Mouse (Mus musculus) spleen, adult 2 months (tissue): Measurements from ENCODE around the gene Hrh2. TPM values are rescaled to one million over a fixed set of nuclear protein-coding genes. Genes with fewer than 3 reads are reported as not detected.

Experiments used
- DNase-seq, 2 experiments: peaks; one replicate each; pipeline versions ENCODE4 v3.0.0 to v3.0.0-alpha.2; 2012 to 2021; ENCODE audit warnings: low spot score in 2 of 2, low read depth in 1 of 2
- H3K27ac ChIP-seq: fragments of 200-500 bp; 2 replicates; pipeline ENCODE4 v1.5.1; 2012; ENCODE audit warnings: low read length, inconsistent platforms; ENCODE audit not compliant: insufficient read depth
- H3K27me3 ChIP-seq: fragments of 200-500 bp; 2 replicates; pipeline ENCODE4 v1.6.1; 2012; ENCODE audit warnings: mild to moderate bottlenecking, moderate library complexity, low read length, inconsistent platforms; ENCODE audit not compliant: control insufficient read depth, insufficient read depth
- H3K36me3 ChIP-seq: fragments of 200-500 bp; 2 replicates; pipeline ENCODE4 v1.6.1; 2012; ENCODE audit warnings: mild to moderate bottlenecking, low read length, inconsistent platforms; ENCODE audit not compliant: control insufficient read depth, insufficient read depth
- H3K4me1 ChIP-seq: fragments of 200-500 bp; 2 replicates; pipeline ENCODE4 v1.6.1; 2011; ENCODE audit warnings: inconsistent platforms; ENCODE audit not compliant: control insufficient read depth, insufficient read depth, insufficient read length
- H3K4me3 ChIP-seq: fragments of 200-500 bp; 2 replicates; pipeline ENCODE4 v1.5.1; 2011; ENCODE audit warnings: mild to moderate bottlenecking, inconsistent platforms; ENCODE audit not compliant: insufficient read depth, insufficient read length; ENCODE audit errors: extremely low read depth
- CTCF ChIP-seq: fragments of 200-500 bp; IDR thresholded peaks from 2 replicates; pipeline ENCODE4 v1.5.1; 2011; ENCODE audit warnings: mild to moderate bottlenecking, inconsistent platforms; ENCODE audit not compliant: insufficient read depth, insufficient read length, insufficient replicate concordance; ENCODE audit errors: extremely low read depth
- POLR2A ChIP-seq: fragments of 200-500 bp; IDR thresholded peaks from 2 replicates; pipeline ENCODE4 v1.6.1; 2011; ENCODE audit warnings: low read depth, low read length, inconsistent platforms
- WGBS: fragments of 180-500 bp; shearing (Covaris S2); methylation state at CpG from one replicate; pipeline ENCODE4 v1.1.7; 2018; 5-methylcytosine and 5-hydroxymethylcytosine counted together
- polyA plus RNA-seq: library from polyadenylated mRNA; depleted of rRNA; stranded (reverse); fragments of >200 nt; gene quantifications from 2 replicates; pipeline ENCODE4 v1.2.3, GENCODE M21; 2012

Hrh2 gene
- polyA plus RNA-seq, 1 experiment = 4.0 TPM

GRCm38 (mm10) chr13:54199000-54199399 lies 7.1 kb downstream of the Hrh2 start:
- Histone ChIP-seq H3K4me1 (no peaks in the 10 kb centered on the region), H3K27me3 (no peaks in the 10 kb centered on the region), H3K36me3 (no peaks in the 10 kb centered on the region), H3K27ac (no peak overlapping the region), H3K4me3 (no peak overlapping the region)
- 88% methylated on average over 9 of the region's 9 CpGs for WGBS
- TF ChIP-seq POLR2A (no peak), CTCF (no peak)
- DNase-seq = no peak

- Histone ChIP-seq H3K4me1 (no peaks in the 10 kb centered on the region), H3K27me3 (no peaks in the 10 kb centered on the region), H3K27ac (no peak overlapping the region), H3K4me3 (no peak overlapping the region), H3K36me3 (no peaks in the 10 kb centered on the region)
- WGBS = 92% methylated on average over 8 of the region's 8 CpGs
- TF ChIP-seq CTCF = no peak
- no peak for TF ChIP-seq POLR2A
- no peak for DNase-seq
Observed at GRCm38 (mm10) chr13:54202458-54202857, 10.5 kb downstream of the Hrh2 start.

GRCm38 (mm10) chr13:54203419-54203818 lies 11.5 kb downstream of the Hrh2 start:
- no peak for DNase-seq
- WGBS = 93% methylated on average over 2 of the region's 2 CpGs
- no peak for TF ChIP-seq POLR2A
- TF ChIP-seq CTCF = no peak
- H3K27me3 ChIP-seq = no peaks in the 10 kb centered on the region
- H3K27ac ChIP-seq = no peak overlapping the region
- no peaks in the 10 kb centered on the region for H3K36me3 ChIP-seq
- H3K4me1 ChIP-seq = peaks cover 1% of the 10 kb centered on the region; the same call in 1 of the 2 replicates
- no peak overlapping the region for H3K4me3 ChIP-seq

- peaks cover 10% of the 10 kb centered on the region; the same call in 1 of the 2 replicates for H3K4me1 ChIP-seq
- no peaks in the 10 kb centered on the region for H3K27me3 ChIP-seq
- 33% methylated on average over 7 of the region's 7 CpGs for WGBS
- no peak for DNase-seq
- no peak overlapping the region for H3K4me3 ChIP-seq
- no peak overlapping the region for H3K27ac ChIP-seq
- TF ChIP-seq CTCF = no peak
- no peak for TF ChIP-seq POLR2A
- no peaks in the 10 kb centered on the region for H3K36me3 ChIP-seq
Observed at GRCm38 (mm10) chr13:54205195-54205594, 13.3 kb downstream of the Hrh2 start.

- DNase-seq = no peak
- TF ChIP-seq POLR2A (no peak), CTCF (no peak)
- Histone ChIP-seq H3K27me3 (no peaks in the 10 kb centered on the region), H3K4me3 (no peak overlapping the region), H3K36me3 (no peaks in the 10 kb centered on the region), H3K4me1 (peaks cover 12% of the 10 kb centered on the region; the same call in 1 of the 2 replicates), H3K27ac (no peak overlapping the region)
- 76% methylated on average over 9 of the region's 9 CpGs for WGBS
Observed at GRCm38 (mm10) chr13:54206140-54206753, 14.3 kb downstream of the Hrh2 start.

GRCm38 (mm10) chr13:54209476-54210253 lies 17.7 kb downstream of the Hrh2 start:
- DNase-seq = peak in 1 of 2 experiments; percentile 44
- peak overlapping the region; percentile 67 for H3K4me3 ChIP-seq
- no peaks in the 10 kb centered on the region for H3K27me3 ChIP-seq
- no peaks in the 10 kb centered on the region for H3K36me3 ChIP-seq
- H3K4me1 ChIP-seq = peaks cover 12% of the 10 kb centered on the region; the same call in 1 of the 2 replicates
- TF ChIP-seq POLR2A (no peak; the same call in 1 of the 2 replicates), CTCF (no peak)
- 8% methylated on average over 8 of the region's 8 CpGs for WGBS
- peak overlapping the region; percentile 84 for H3K27ac ChIP-seq
